Mouse (Mus musculus) C2C12 (cell line): ENCODE measurements around the gene Gm6993.

Source experiments
- CEBPB ChIP-seq: IDR thresholded peaks from one replicate; pipeline ENCODE4 v1.6.1; 2011; ENCODE audit warnings: low read depth, mild to moderate bottlenecking, control low read depth, moderate library complexity
- CTCF ChIP-seq: IDR thresholded peaks from one replicate; pipeline ENCODE4 v1.5.1; 2011; ENCODE audit not compliant: control insufficient read depth, insufficient read depth, insufficient read length
- FOSL1 ChIP-seq: IDR thresholded peaks from one replicate; pipeline ENCODE4 v1.8.0; 2011; ENCODE audit warnings: mild to moderate bottlenecking, low read length; ENCODE audit not compliant: poor library complexity, insufficient read depth, severe bottlenecking
- MAX ChIP-seq: IDR thresholded peaks from one replicate; pipeline ENCODE4 v1.6.1; 2011; ENCODE audit warnings: mild to moderate bottlenecking, control low read depth
- MYOD1 ChIP-seq: IDR thresholded peaks from one replicate; pipeline ENCODE4 v1.6.1; 2011; ENCODE audit warnings: low read depth; ENCODE audit not compliant: control insufficient read depth, insufficient read length
- MYOG ChIP-seq: IDR thresholded peaks from one replicate; pipeline ENCODE4 v1.6.1; 2011; ENCODE audit not compliant: control insufficient read depth, insufficient read length; ENCODE audit errors: extremely low read depth
- USF1 ChIP-seq: IDR thresholded peaks from one replicate; pipeline ENCODE4 v1.6.1; 2011; ENCODE audit warnings: low read depth, mild to moderate bottlenecking, control low read depth, moderate library complexity

GRCm38 (mm10) chr12:31203746-31204455, 36.7 kb upstream of the Gm6993 start:
- TF ChIP-seq CTCF = no peak
- no peak for TF ChIP-seq MAX
- TF ChIP-seq USF1 = no peak
- TF ChIP-seq CEBPB = no peak
- no peak for TF ChIP-seq MYOD1
- no peak for TF ChIP-seq MYOG
- no peak for TF ChIP-seq FOSL1
